Mouse (Mus musculus) erythroblast, adult 5-6 weeks (primary cell): ENCODE data around the gene Ano6. TPM values are rescaled to one million over a fixed set of nuclear protein-coding genes. Genes with fewer than 3 reads are reported as not detected.

Experiments used
- ATAC-seq: replicated peaks from 2 replicates; pipeline ENCODE4 v1.8.0; 2016; ENCODE audit warnings: moderate number of reproducible peaks, mild to moderate bottlenecking, moderate TSS enrichment, inconsistent platforms; ENCODE audit not compliant: poor library complexity, low FRiP score, severe bottlenecking
- total RNA-seq, 2 experiments: library from RNA; stranded (forward) in 1 of 2; stranded (reverse) in 1 of 2; fragments of 150-400 nt in 1 of 2; fragments of 200-764, 138-1000 nt in 1 of 2; gene quantifications; 2 replicates each; pipeline versions ENCODE4 v1.2.3 to v1.2.4; 2015 to 2017; ENCODE audit warnings: low replicate concordance in 2 of 2

Ano6 gene
- total RNA-seq, 2 experiments from 2014 or later: 9.6 to 20.5 TPM

GRCm38 (mm10) chr15:95989496-95990124 lies 199.0 kb downstream of the Ano6 start:
- no peak for ATAC-seq

- no peak for ATAC-seq
These were observed 212.4 kb downstream of the Ano6 start for GRCm38 (mm10) chr15:96002958-96003601.

DNA sequence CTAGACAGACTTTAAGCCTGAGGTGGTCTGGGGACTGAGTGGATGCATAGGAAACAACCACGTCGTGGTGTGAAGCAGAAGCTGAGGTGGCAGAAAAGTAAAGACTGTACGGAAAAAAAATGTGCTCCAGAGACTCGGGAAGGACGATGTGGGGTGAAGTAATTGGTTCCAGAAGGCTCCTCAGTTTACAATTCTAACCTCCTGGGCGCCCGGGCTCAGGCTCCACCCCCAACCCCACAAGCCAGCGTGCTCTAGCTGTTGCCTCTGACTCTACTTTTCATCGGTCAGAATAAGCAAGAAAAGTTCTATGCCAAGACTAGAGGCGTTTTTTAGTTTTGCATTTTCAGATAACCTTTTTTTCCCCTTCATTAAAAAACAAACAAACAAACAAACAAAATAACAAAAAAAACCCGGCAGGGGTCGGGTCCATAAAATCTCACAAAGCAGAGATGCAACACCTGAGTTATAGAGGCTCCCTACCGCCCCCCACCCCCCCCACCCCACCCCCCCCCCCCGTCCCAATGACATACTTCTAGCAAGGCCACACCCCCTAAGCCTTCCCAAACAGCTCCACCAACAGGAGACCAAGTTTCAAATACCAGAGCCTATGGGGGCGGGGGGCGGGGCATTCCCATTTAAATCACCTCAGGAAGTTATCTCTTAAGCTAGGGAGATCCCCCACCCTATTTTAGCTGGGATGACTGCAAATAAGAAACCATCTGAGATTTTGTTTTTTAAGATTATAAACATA lies 221.2 kb downstream of the Ano6 start:
- no peak for ATAC-seq

GRCm38 (mm10) chr15:96012391-96012775 lies 221.7 kb downstream of the Ano6 start:
- no peak for ATAC-seq

- ATAC-seq: no peak
These were observed 223.9 kb downstream of the Ano6 start for GRCm38 (mm10) chr15:96014501-96014900.

DNA sequence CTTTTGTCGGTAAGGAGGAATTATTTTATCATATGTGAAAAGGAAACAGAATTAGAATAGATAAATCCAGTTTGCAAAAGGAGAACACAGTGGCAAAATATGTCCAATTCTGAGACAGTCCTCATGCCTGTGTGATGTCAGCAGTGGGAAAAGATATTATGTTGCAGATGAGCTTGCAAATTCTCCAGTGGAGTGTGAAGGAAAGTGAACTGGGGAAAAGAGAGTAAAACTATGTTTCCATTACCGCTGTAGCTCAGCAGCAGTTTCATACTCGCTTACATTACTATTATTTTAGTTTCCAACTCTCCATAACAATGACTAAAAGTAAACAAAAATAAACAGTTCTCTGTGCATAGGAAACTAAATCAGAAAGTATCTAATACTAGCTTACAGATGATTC lies 229.8 kb downstream of the Ano6 start:
- ATAC-seq: no peak

DNA sequence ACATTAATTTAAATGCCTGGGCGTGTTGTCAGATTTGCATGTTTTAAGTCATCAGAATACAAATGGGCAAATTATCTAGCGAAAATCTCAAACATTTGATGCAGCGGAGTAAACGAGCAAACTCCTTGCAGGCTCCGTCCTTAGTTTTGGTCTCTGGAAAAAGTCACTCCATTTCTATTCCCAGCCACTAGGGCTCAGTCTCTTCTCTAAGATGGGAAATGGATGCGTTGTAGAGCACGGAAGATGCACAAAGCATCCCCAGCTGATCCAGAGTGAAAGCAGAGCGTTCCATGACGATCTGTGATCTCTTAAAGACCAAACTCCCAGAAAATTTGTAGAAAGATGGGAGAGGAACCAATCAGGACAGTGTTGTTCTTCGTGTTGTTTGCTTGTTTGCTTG lies 230.9 kb downstream of the Ano6 start:
- ATAC-seq: no peak

Other genes starting within 250 kb of the Ano6 start
- not detected in 2 replicates for gene Dbx2, start 134.9 kb upstream of the Ano6 start, total RNA-seq (2015; ENCODE audit: low replicate concordance)
- gene Dbx2, start 134.9 kb upstream of the Ano6 start, total RNA-seq (2017; ENCODE audit: low replicate concordance): not detected in 2 replicates